Mouse (Mus musculus) frontal cortex, adult 2 months (tissue): ENCODE measurements at regions not wholly inside any gene's neighbourhood (a gene's known extent, or its start where the extent isn't known, plus 50 kb on each side); places are given as distances from the start of the nearest gene placed in this dataset.
A peak's percentile ranks its signal among the peaks of the same experiment; 100 is the strongest.

Source experiments
- DNase-seq, 2 experiments: peaks; one replicate each; pipeline ENCODE4 v3.0.0; 2022; ENCODE audit warnings: low spot score in 1 of 2; ENCODE audit errors: extremely low spot score in 1 of 2

DNA sequence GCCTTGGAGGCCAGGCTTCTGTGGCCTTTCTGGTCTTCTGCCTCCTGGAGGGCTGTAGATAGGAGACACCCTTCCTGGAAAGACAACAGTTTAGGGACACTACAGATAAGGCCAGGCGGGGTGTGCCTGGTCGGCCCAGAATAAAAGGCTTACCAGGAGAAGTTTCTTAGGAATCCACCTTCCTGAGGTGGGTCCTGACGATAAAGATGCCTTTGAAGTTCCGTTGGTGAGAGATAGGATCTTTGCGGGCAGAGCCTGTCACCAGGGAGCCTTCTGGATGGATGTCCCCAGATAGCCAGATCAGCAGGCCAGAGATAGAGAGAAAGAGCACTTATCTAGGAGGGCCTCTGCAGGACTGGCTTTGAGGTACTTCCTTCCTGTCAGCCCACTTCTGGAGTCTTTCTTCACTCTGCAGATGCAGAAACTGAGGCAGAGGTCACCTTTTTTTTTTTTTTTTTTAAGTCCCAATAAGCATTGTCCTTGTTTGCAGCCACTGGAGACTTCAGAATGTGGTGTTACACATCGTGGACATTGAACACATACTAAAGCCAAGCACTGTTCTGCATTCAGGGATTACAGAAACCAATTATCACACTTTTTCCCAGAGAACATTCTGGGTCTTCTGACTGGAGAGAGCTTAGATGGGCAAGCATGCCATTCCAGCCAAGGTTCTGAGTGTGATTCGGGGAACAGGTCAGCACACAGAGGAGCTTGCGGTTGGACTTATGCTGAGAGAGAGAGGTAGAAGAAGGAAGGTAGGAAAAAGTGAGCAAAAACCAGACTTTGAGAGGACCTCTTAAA is 1236.3 kb upstream of the A1bg start:
- no peak for DNase-seq

- DNase-seq, result no peak
These were observed 1234.6 kb upstream of the A1bg start for GRCm38 (mm10) chr15:62157200-62158033.

GRCm38 (mm10) chr15:62153222-62153621 is 1230.4 kb upstream of the A1bg start:
- no peak for DNase-seq

DNA sequence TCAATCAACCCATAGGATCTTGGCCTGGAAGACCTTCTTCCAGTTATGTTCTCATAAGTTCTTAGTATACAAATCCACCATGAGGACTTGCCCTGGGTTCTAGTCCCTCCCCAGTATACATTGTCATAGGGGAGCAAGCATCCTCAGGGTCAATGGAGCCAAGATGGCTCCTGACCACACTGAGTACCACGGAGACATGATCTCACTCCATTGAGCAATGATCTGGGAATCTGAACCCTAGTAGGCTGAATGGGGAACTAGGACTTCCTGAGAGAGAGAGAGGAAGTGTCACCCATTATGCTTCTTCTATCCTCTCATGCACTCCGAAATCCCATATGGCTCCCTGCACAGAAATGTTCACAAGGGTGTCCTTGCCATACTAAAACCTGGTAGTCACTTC is 1229.3 kb upstream of the A1bg start:
- DNase-seq, result no peak

DNA sequence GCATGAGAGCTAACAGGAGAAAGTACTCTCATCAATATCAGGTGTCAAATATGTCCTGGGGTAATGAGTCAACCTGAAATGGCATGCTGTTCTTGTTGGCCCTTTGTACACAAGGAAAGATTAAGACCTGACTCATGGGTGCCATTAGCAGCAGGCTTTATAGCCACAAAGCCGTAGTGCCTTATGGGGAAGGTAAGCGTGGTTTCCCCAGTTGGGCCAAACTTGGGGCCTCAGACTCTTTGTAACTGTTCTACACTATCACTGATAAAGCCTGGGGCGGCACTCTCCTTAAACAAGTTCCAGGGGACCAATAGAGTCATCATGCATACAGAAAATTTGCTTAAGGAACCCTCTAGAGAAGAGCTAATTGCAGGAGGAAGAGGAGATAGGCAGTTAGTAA is 1228.9 kb upstream of the A1bg start:
- no peak for DNase-seq

DNA sequence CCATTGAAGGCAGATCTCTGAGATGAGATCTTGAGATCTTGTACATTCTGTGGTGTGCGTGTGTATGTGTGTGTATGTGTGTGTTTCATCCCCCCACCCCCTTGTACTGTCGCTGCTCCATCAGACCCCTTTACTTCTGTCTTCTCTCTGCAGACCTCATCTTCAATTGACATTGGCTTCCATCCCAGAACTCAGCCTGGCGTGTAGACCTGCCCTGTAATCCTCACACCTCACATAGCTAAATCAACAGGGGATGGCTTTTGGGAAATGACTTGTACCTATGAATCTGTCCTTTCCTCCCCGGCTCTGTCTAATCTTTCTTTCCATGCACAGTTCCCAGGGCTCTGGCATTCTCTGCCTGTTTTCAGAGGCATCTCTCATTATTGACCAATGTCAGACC is 1227.5 kb upstream of the A1bg start:
- DNase-seq, result no peak

DNA sequence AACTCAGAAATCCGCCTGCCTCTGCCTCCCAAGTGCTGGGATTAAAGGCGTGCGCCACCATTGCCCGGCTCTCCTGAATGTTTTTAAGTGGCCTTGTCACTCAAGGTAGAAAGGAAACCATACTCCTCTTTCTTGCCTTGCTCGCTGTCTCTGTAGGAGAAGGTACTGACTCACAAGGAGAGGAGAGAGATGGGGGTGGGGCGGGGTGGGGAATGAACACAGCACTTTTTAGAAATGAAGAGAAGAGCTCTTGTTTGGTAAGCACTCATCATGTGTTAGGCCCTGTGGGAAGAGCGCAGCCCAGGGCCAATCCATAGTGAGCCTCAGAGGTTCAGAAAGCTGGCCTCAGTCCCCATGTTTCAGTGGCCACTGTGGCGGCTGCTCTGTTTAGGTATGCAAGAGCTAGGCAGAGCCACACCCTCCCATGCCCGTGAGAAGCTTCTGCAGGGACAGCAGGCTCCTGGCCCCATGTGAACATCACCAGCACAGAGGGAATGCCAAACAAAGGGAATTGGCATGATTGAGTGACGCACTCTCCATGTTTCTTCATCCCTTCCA is 1225.9 kb upstream of the A1bg start:
- no peak for DNase-seq

DNA sequence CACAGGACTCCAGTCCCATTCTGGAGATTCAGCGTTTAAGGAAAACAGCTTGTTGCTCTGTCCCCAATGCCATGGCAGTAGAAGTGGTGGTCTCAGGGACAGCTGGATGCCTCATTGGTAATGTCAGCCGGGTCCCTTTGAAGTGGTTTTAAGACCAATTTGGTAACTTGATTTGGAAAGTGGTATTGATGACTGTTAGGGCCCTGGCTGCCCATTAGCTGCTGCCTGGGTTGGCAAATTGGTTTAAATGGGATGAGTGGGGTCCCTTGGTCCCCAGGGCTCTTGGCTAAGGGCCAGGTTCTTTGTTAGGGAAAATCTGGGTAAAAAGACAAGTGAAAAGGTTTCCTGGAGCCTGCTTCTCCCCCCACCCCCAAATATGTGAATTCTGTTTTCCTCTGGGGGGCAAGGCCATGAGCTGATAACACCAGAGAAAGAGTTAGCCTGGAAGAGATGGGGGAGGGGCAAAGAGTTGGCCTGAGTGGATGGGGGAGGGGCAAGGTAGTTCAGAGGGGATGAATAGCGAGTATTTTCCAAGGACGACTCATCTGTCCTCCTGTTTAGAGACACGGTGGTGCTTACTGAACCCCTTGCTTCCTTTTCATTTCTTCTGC is 1224.6 kb upstream of the A1bg start:
- DNase-seq, result no peak

GRCm38 (mm10) chr15:62145643-62146285 is 1223.0 kb upstream of the A1bg start:
- peak in 1 of 2 experiments; percentile 17 for DNase-seq

- no peak for DNase-seq
These were observed 1222.2 kb upstream of the A1bg start for GRCm38 (mm10) chr15:62144776-62145564.

GRCm38 (mm10) chr15:62139859-62140258 is 1217.0 kb upstream of the A1bg start:
- DNase-seq, result no peak

- no peak for DNase-seq
These were observed 1216.4 kb upstream of the A1bg start for GRCm38 (mm10) chr15:62139192-62139591.

DNA sequence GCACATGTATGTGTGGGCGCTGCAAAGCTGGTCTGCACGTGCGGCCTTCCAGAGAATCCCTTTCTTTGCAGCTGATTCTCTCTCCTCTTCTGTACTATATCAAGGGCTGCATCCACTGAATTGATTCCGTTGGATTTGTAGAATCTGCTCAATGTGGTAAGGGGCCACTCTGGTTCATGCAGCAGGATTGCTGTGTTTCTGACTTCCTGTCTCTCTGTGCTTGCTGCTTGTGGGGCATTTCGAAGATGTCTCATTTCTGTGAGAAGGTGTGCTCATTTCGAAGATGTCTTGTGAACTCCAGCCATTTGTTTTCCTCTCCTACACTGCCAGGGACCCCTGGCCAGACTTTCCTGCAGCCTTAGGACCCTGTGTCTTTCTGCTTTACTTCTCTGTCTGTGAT is 1215.9 kb upstream of the A1bg start:
- DNase-seq, result no peak

DNA sequence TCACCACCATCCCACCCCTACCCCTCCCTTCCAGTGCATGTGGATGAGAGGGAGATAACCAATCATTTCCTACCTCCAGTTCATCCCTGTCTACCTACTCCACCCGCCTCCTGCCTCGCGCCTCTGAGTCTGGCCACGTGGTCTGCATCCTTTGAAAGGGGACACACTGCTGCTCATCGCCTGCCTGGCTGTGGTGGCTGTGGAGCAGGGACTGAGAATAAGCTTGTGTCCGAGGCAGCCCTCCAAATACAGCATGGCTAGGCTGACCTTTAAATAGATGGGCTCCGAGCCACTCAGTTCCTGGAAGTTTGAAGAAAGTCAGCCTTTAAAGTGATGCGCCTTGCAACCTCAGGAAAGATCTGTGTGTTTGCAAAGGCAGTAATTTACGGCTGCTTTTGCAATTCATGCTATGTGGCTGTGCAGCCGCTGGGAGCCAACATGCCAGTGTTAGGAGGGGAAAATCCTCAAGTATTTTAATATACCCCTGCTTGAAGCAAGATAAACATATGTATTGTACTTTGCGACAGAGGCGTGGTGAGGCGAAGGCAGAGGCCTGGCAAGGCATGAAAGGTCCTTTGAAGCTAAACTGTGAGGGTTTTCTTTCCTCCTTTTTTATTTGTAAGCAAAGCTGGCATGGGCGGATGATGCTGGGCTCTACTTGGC is 1214.3 kb upstream of the A1bg start:
- DNase-seq, result no peak

- DNase-seq, result no peak
These were observed 1212.0 kb upstream of the A1bg start for GRCm38 (mm10) chr15:62134835-62135234.

GRCm38 (mm10) chr15:62134308-62134707 is 1211.5 kb upstream of the A1bg start:
- no peak for DNase-seq

GRCm38 (mm10) chr15:62132895-62133294 is 1210.1 kb upstream of the A1bg start:
- DNase-seq, result no peak

DNA sequence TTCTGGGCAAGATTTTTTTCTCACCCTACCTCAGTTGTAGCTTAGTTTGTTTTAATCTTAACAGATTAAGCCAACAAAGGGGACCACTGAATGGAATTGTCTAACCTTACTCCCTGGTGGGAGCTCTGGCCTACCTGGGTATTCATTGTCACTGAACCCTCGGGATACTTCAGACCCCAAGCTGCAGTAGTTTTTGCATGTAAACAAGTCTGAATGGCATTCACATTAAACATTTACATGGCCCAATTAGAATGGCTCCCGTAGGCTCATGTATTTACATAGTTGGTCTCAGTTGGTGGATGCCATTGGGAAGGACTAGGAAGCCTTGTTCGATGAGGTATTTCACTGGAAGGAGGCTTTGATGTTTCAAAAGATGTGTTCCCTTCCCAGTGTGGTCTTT is 1208.9 kb upstream of the A1bg start:
- no peak for DNase-seq

DNA sequence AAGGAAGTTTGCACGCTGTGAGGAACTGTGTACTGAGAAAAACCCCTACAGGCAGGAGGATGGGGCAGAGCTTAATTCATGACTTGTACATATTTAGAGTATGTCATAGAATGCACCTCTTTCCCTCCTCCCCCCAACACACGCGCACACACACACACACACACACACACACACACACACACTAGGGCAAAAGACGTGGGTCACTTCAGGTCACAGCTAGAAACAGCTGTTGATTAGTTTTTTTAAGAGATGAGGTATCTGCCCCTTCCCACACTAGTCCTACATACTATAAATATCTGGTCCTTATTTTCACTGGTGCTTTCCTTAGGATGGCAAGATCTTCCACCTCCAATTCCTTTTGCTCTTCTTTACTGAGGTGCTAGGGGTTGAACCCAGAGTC is 1207.7 kb upstream of the A1bg start:
- DNase-seq, result no peak
